ENCODE assay signal across 17 mouse cellular contexts in genomic region chr5:101518791-101519547, GRCm38 (mm10).
DNase-seq lines count a peak whose midpoint lies in the region; ATAC-seq and TF ChIP-seq lines count a peak whose summit lies in the region.
"Had no signal": no experiment of that assay in that cellular context is flagged by ENCODE, and none has a peak within 500 bp of the region (broad histone marks: within the 10 kb centered on the region; RNA-seq: fewer than 3 reads in every experiment).

No protein-coding gene starts in this region.

- H3K36me3 ChIP-seq in forebrain, embryonic 10.5 days (replicated peaks) = no peaks in the 10 kb centered on the region
- H3K36me3 ChIP-seq in forebrain, postnatal 0 days (ENCODE audit: insufficient read depth) = no peaks in the 10 kb centered on the region
- H3K36me3 ChIP-seq in forebrain, embryonic 12.5 days (replicated peaks) = no peaks in the 10 kb centered on the region
- H3K36me3 ChIP-seq in liver, postnatal 0 days (replicated peaks; ENCODE audit: insufficient read depth, low read length) = no peaks in the 10 kb centered on the region
- H3K36me3 ChIP-seq: heart, embryonic 15.5 days; lung, embryonic 15.5 days had no signal

- WGBS in forebrain, embryonic 10.5 days = 16% methylated on average over 14 of the region's 14 CpGs
- 8% methylated on average over 14 of the region's 14 CpGs for WGBS in forebrain, postnatal 0 days
- WGBS in forebrain, embryonic 12.5 days = 9% methylated on average over 14 of the region's 14 CpGs
- WGBS in liver, postnatal 0 days (ENCODE audit: insufficient replicate concordance) = 63% methylated on average over 14 of the region's 14 CpGs

- no peak for TF ChIP-seq CTCF in forebrain, postnatal 0 days (IDR thresholded peaks at IDR 0.05; ENCODE audit: low read depth)
- no peak for TF ChIP-seq CTCF in liver, postnatal 0 days (IDR thresholded peaks at IDR 0.05; ENCODE audit: low read depth)

- H3K9me3 ChIP-seq in forebrain, embryonic 10.5 days = no peaks in the 10 kb centered on the region
- H3K9me3 ChIP-seq in forebrain, postnatal 0 days (ENCODE audit: low read length) = no peaks in the 10 kb centered on the region
- H3K9me3 ChIP-seq in forebrain, embryonic 12.5 days = no peaks in the 10 kb centered on the region
- no peaks in the 10 kb centered on the region for H3K9me3 ChIP-seq in liver, postnatal 0 days (ENCODE audit: low read length)
- H3K9me3 ChIP-seq: heart, embryonic 15.5 days; lung, embryonic 15.5 days had no signal

- H3K27ac ChIP-seq in forebrain, embryonic 10.5 days = no peak overlapping the region
- H3K27ac ChIP-seq in forebrain, postnatal 0 days (ENCODE audit: low read depth, low read length) = no peak overlapping the region
- H3K27ac ChIP-seq in forebrain, embryonic 12.5 days = no peak overlapping the region
- H3K27ac ChIP-seq in liver, postnatal 0 days (ENCODE audit: low read depth) = no peak overlapping the region
- H3K27ac ChIP-seq: heart, embryonic 15.5 days; hindbrain, postnatal 0 days; lung, embryonic 15.5 days had no signal

- DNase-seq in forebrain, embryonic 10.5 days (ENCODE audit: extremely low spot score, low spot score) = peak; percentile 74
- no peak for DNase-seq in forebrain, postnatal 0 days
- peak; percentile 1 for DNase-seq in lung, postnatal 36 days
- no peak for DNase-seq in lung, postnatal 4 days
- DNase-seq in ZHBTc4 (ENCODE audit: low read depth, low spot score) = peak; percentile 78
- no peak for DNase-seq in heart, adult 18-20 months
- DNase-seq in liver, postnatal 0 days = no peak
- DNase-seq: cerebellum, adult 2 months; kidney, adult 2 months; kidney, postnatal 25 days; liver; thymus, postnatal 4 days had no signal

- no peak overlapping the region for H3K4me2 ChIP-seq in forebrain, postnatal 0 days (ENCODE audit: low read depth)
- H3K4me2 ChIP-seq in forebrain, embryonic 12.5 days = no peak overlapping the region
- H3K4me2 ChIP-seq in liver, postnatal 0 days (ENCODE audit: low read depth, low read length) = no peak overlapping the region
- H3K4me2 ChIP-seq: heart, embryonic 15.5 days; lung, embryonic 15.5 days had no signal

- no peak for TF ChIP-seq EP300 in liver, postnatal 0 days (IDR thresholded peaks at IDR 0.05; ENCODE audit: low read depth)

- peaks cover 99% of the 10 kb centered on the region for H3K27me3 ChIP-seq in forebrain, embryonic 10.5 days (ENCODE audit: poor library complexity, severe bottlenecking)
- H3K27me3 ChIP-seq in forebrain, postnatal 0 days (ENCODE audit: insufficient read depth, low read length) = peaks cover 51% of the 10 kb centered on the region
- peaks cover 88% of the 10 kb centered on the region for H3K27me3 ChIP-seq in forebrain, embryonic 12.5 days
- H3K27me3 ChIP-seq in liver, postnatal 0 days (ENCODE audit: insufficient read depth, low read length) = no peaks in the 10 kb centered on the region

- peaks cover 40% of the 10 kb centered on the region for H3K4me1 ChIP-seq in forebrain, embryonic 10.5 days
- H3K4me1 ChIP-seq in forebrain, postnatal 0 days (ENCODE audit: insufficient read depth) = 0 out of 2 replicates have a peak, but pooled peaks cover 3% of the 10 kb centered on the region
- H3K4me1 ChIP-seq in forebrain, embryonic 12.5 days = peaks cover 34% of the 10 kb centered on the region
- H3K4me1 ChIP-seq in liver, postnatal 0 days (ENCODE audit: insufficient read depth) = no peaks in the 10 kb centered on the region
- H3K4me1 ChIP-seq: heart, embryonic 15.5 days; lung, embryonic 15.5 days had no signal

- no peak overlapping the region for H3K4me3 ChIP-seq in forebrain, embryonic 10.5 days
- no peak overlapping the region for H3K4me3 ChIP-seq in forebrain, postnatal 0 days (ENCODE audit: low read depth, low read length)
- H3K4me3 ChIP-seq in forebrain, embryonic 12.5 days (replicated peaks) = no peak overlapping the region
- H3K4me3 ChIP-seq in liver, postnatal 0 days (ENCODE audit: low read depth, low read length) = no peak overlapping the region
- H3K4me3 ChIP-seq: erythroblast, embryonic 14.5 days; heart, embryonic 15.5 days; lung, embryonic 15.5 days had no signal

- ATAC-seq in forebrain, postnatal 0 days = no peak
- ATAC-seq in forebrain, embryonic 12.5 days (ENCODE audit: low FRiP score) = peak; percentile 61; the same call in 1 of the 2 replicates
- ATAC-seq in liver, postnatal 0 days = no peak
- ATAC-seq: hindbrain, postnatal 0 days had no signal

- H3K9ac ChIP-seq in forebrain, postnatal 0 days = no peak overlapping the region
- no peak overlapping the region for H3K9ac ChIP-seq in forebrain, embryonic 12.5 days
- H3K9ac ChIP-seq in liver, postnatal 0 days (replicated peaks) = no peak overlapping the region
- H3K9ac ChIP-seq: heart, embryonic 15.5 days; lung, embryonic 15.5 days had no signal

Comparison
In these comparisons a context has a peak if more than half of its experiments do, and no peak if none do; other contexts are left out.
1. DNase-seq: peak in forebrain, embryonic 10.5 days (single experiment), lung, postnatal 36 days (single experiment) and ZHBTc4 (single experiment); none in forebrain, postnatal 0 days (single experiment), lung, postnatal 4 days (0 of 2), heart, adult 18-20 months (0 of 2) and liver, postnatal 0 days (single experiment).